Mouse (Mus musculus): ENCODE data around the gene Pus7. TPM values are rescaled to one million over a fixed set of nuclear protein-coding genes. Genes with fewer than 3 reads are reported as not detected.

Gene Pus7
- 34.8 and 35.4 TPM in 2 replicates for polyA plus RNA-seq (2016; fragmentation: Nextera tagmentation; extraction: Ambion mirVana)

- peak within 1 kb of the TSS; percentile 91 for H3K4me3 ChIP-seq
- H3K36me3 ChIP-seq: no peaks in the 10 kb centered on the region
- WGBS: under 1% methylated on average over 77 of the region's 86 CpGs
- peaks cover 13% of the 10 kb centered on the region for H3K4me1 ChIP-seq
- no peaks in the 10 kb centered on the region for H3K27me3 ChIP-seq
- no peaks in the 10 kb centered on the region for H3K9me3 ChIP-seq
- peak within 1 kb of the TSS; percentile 66 for H3K4me2 ChIP-seq (replicated peaks)
- peak within 1 kb of the TSS; percentile 76 for H3K9ac ChIP-seq
- peak; percentile 88 for ATAC-seq (ENCODE audit: insufficient number of reproducible peaks, insufficient read depth, low FRiP score, low TSS enrichment)
- peak within 1 kb of the TSS; percentile 46; the same call in 1 of the 2 replicates for H3K27ac ChIP-seq
These were observed at the start of gene Pus7 for GRCm38 (mm10) chr5:23782931-23783877. TSS of gene Pus7 (minus strand) at chr5:23783711.

DNA sequence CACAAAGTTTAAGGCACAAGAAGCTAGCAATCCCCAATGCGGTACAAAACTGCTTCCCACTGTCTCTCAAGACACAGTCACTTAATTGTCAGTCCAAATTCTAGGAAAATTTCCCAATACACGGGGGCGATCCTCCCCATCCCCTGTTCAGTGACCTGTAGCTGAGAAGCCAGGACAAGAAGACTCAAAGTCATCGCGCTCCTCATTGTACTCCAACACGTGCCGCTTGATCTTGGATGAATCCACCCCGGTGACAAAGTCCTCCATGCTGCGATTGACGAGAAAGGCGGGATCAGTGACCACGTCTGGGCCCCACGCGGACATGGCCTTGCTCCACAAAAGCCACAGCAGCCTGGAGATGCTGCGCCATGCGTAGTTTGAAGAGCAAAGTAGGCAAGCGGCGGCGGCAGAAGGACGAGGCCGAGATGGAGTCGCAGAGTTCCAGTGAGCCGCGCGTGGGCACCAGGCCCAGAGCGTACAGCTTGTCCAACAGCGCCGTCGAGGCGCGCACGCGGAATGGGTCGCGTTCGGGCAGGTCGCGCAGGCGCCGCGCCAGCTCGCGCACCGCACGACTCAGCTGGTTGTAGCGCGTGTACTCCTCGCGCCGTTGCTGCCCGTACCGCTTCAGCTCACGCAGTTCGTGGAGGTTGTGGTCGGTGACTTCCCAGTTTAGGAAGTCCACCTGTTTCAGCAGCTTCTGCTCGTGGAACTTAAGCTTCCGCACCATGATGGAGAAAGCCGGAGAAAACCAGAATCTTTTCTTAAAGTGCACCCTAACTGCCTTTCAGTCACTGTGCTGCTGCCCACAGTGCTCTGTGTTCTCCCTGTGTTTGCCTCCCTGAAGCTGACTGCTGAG is 47.6 kb upstream of the Pus7 start:
- Histone ChIP-seq H3K36me3 (no peaks in the 10 kb centered on the region), H3K4me1 (no peaks in the 10 kb centered on the region), H3K9ac (no peak overlapping the region), H3K4me3 (peak overlapping the region; percentile 16; the same call in 1 of the 2 replicates), H3K27me3 (peaks cover 22% of the 10 kb centered on the region), H3K4me2 (replicated peaks) (peak overlapping the region; percentile 29), H3K9me3 (no peaks in the 10 kb centered on the region), H3K27ac (no peak overlapping the region)
- 37% methylated on average over 58 of the region's 58 CpGs for WGBS
- no peak for ATAC-seq (ENCODE audit: insufficient number of reproducible peaks, insufficient read depth, low FRiP score, low TSS enrichment)

DNA sequence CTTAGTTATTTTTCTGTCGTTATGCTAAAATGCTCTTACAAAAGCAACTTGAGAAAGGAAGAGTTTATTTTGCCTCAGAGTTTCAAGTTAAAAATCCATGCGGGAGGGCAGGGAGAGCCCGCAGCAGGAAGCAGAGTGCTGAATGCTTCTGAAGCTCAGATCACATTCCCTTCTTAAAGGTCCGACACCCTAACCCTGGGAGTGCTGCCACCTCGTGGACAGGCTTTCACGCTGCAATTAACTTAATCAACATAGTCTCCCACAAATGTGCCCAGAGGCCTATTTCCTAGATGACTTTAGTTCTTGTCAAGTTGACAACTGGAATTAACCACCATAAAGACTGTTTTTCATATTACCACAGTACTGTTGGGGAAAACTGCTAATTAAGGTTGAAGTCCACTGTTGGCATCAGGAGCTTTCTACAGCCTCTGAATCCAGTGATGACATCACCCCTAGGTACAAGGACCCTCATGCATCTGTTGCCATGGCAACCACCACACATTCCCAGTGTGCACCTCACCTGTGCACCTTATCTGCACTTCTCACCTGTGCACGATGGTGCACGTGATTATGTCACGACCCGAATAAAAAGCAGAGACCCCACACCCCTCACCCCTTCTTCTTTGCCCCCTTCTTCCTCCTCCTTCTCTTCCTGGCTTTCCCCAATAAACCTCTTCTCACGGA is 43.0 kb upstream of the Pus7 start:
- H3K27ac ChIP-seq: no peak overlapping the region
- H3K4me3 ChIP-seq: no peak overlapping the region
- no peaks in the 10 kb centered on the region for H3K36me3 ChIP-seq
- H3K9ac ChIP-seq: no peak overlapping the region
- peaks cover 17% of the 10 kb centered on the region for H3K27me3 ChIP-seq
- H3K4me1 ChIP-seq: no peaks in the 10 kb centered on the region
- no peak for ATAC-seq (ENCODE audit: insufficient number of reproducible peaks, insufficient read depth, low FRiP score, low TSS enrichment)
- 35% methylated on average over 11 of the region's 11 CpGs for WGBS
- H3K9me3 ChIP-seq: no peaks in the 10 kb centered on the region
- H3K4me2 ChIP-seq (replicated peaks): no peak overlapping the region

DNA sequence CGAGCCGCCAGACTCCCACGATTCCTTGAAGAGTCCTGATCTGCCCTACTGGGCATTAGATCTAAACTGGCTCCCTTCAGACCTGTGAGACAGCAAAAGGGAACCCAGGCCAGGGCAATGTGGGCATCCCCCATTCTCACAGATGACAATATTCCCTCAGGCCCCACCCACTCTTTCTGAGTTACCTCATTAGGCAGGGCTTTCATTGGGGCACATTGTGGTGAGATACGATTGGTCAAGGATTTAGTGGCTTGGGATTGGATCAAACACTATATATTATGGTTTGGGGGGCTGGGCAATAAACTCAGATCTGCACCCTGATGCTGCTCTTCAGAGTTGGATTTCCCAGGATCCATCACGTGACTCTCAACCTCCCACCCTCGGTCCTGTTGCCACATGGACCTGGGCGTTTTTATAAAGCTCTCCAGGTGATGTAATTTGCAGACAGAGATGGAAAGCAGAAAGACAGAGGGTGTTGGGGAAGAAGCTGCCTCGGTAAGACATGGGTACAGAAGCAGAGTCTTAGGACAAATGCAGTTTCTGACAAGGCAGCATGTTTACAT is 40.7 kb upstream of the Pus7 start:
- H3K4me2 ChIP-seq (replicated peaks): no peak overlapping the region
- no peak for ATAC-seq (ENCODE audit: insufficient number of reproducible peaks, insufficient read depth, low FRiP score, low TSS enrichment)
- WGBS: 80% methylated on average over 8 of the region's 8 CpGs
- no peak overlapping the region for H3K9ac ChIP-seq
- H3K36me3 ChIP-seq: peaks cover 11% of the 10 kb centered on the region
- no peak overlapping the region for H3K27ac ChIP-seq
- H3K27me3 ChIP-seq: peaks cover 6% of the 10 kb centered on the region; the same call in 1 of the 2 replicates
- H3K4me1 ChIP-seq: no peaks in the 10 kb centered on the region
- no peaks in the 10 kb centered on the region for H3K9me3 ChIP-seq
- H3K4me3 ChIP-seq: no peak overlapping the region

- no peak for ATAC-seq (ENCODE audit: insufficient number of reproducible peaks, insufficient read depth, low FRiP score, low TSS enrichment)
- Histone ChIP-seq H3K9me3 (no peaks in the 10 kb centered on the region), H3K27ac (no peak overlapping the region), H3K4me1 (no peaks in the 10 kb centered on the region), H3K4me2 (replicated peaks) (no peak overlapping the region), H3K9ac (no peak overlapping the region), H3K4me3 (no peak overlapping the region), H3K27me3 (no peaks in the 10 kb centered on the region), H3K36me3 (peaks cover 23% of the 10 kb centered on the region)
- 77% methylated on average over 11 of the region's 11 CpGs for WGBS
These were observed 38.8 kb upstream of the Pus7 start for GRCm38 (mm10) chr5:23822306-23822705.

GRCm38 (mm10) chr5:23816681-23817080 is 33.2 kb upstream of the Pus7 start:
- H3K36me3 ChIP-seq: peaks cover 66% of the 10 kb centered on the region
- H3K4me3 ChIP-seq: no peak overlapping the region

DNA sequence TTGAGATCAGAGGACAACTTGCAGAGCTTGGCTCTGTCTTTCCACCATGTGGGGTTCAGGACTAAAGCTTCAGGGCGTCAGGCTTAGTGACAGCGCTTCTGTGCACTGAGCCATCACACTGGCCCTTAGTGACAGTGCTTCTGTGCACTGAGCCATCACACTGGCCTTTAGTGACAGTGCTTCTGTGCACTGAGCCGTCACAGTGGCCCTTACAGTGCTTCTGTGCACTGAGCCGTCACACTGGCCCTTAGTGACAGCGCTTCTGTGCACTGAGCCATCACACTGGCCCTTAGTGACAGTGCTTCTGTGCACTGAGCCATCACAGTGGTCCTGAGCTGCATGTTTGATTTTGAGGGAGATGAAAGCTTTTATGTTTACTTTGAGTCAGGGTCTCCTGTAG is 31.3 kb upstream of the Pus7 start:
- WGBS: 82% methylated on average over 5 of the region's 5 CpGs
- Histone ChIP-seq H3K9ac (no peak overlapping the region), H3K36me3 (peaks cover 74% of the 10 kb centered on the region), H3K4me1 (no peaks in the 10 kb centered on the region), H3K27ac (no peak overlapping the region), H3K4me2 (replicated peaks) (no peak overlapping the region), H3K27me3 (no peaks in the 10 kb centered on the region), H3K9me3 (no peaks in the 10 kb centered on the region), H3K4me3 (no peak overlapping the region)
- no peak for ATAC-seq (ENCODE audit: insufficient number of reproducible peaks, insufficient read depth, low FRiP score, low TSS enrichment)

More at GRCm38 (mm10) chr5:23816681-23817080, 33.2 kb upstream of the Pus7 start:
- ATAC-seq (ENCODE audit: insufficient number of reproducible peaks, insufficient read depth, low FRiP score, low TSS enrichment): no peak
- no peak overlapping the region for H3K27ac ChIP-seq
- no peaks in the 10 kb centered on the region for H3K9me3 ChIP-seq
- no peak overlapping the region for H3K4me2 ChIP-seq (replicated peaks)
- no peaks in the 10 kb centered on the region for H3K27me3 ChIP-seq
- WGBS: 92% methylated on average over 15 of the region's 15 CpGs
- no peak overlapping the region for H3K9ac ChIP-seq
- no peaks in the 10 kb centered on the region for H3K4me1 ChIP-seq

GRCm38 (mm10) chr5:23792726-23793125 is 9.2 kb upstream of the Pus7 start:
- no peak overlapping the region for H3K4me3 ChIP-seq
- H3K27me3 ChIP-seq: no peaks in the 10 kb centered on the region
- no peak overlapping the region for H3K9ac ChIP-seq
- no peaks in the 10 kb centered on the region for H3K9me3 ChIP-seq
- 94% methylated on average over 2 of the region's 2 CpGs for WGBS
- peaks cover 37% of the 10 kb centered on the region for H3K36me3 ChIP-seq
- no peak overlapping the region for H3K27ac ChIP-seq
- no peak overlapping the region for H3K4me2 ChIP-seq (replicated peaks)
- ATAC-seq (ENCODE audit: insufficient number of reproducible peaks, insufficient read depth, low FRiP score, low TSS enrichment): no peak
- peaks cover 5% of the 10 kb centered on the region; the same call in 1 of the 2 replicates for H3K4me1 ChIP-seq

- Histone ChIP-seq H3K9ac (no peak overlapping the region), H3K27me3 (no peaks in the 10 kb centered on the region), H3K4me1 (peaks cover 5% of the 10 kb centered on the region; the same call in 1 of the 2 replicates), H3K36me3 (peaks cover 14% of the 10 kb centered on the region), H3K9me3 (no peaks in the 10 kb centered on the region), H3K4me2 (replicated peaks) (no peak overlapping the region), H3K4me3 (no peak overlapping the region), H3K27ac (no peak overlapping the region)
- no peak for ATAC-seq (ENCODE audit: insufficient number of reproducible peaks, insufficient read depth, low FRiP score, low TSS enrichment)
- WGBS: 78% methylated on average over 4 of the region's 4 CpGs
These were observed 5.6 kb upstream of the Pus7 start for GRCm38 (mm10) chr5:23789078-23789612.

DNA sequence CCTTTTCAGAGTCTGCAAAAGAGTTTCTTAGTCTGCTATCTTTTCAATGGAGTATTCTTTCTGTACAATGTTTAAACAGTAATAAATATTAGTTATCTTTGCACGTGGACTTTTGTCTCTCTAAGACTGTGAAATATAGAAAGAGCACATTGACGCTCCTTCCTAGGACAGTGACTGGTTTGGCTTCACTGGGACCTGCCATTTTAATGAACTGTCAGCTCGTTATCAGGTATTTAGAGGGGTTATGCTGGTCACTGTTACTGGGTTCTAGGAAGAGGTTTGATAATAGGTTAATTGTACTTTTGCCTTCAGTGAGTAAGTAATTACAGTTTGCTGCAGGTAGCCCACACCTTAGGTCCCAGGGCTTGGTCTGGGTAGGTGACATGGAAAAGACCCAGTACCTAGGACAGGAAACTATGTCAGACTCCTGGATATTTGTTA is 4.9 kb upstream of the Pus7 start:
- Histone ChIP-seq H3K9ac (peak overlapping the region; percentile 90), H3K4me3 (peak overlapping the region; percentile 96), H3K27me3 (no peaks in the 10 kb centered on the region), H3K27ac (no peak overlapping the region), H3K4me1 (peaks cover 5% of the 10 kb centered on the region; the same call in 1 of the 2 replicates), H3K4me2 (replicated peaks) (peak overlapping the region; percentile 86), H3K36me3 (peaks cover 12% of the 10 kb centered on the region), H3K9me3 (no peaks in the 10 kb centered on the region)
- no peak for ATAC-seq (ENCODE audit: insufficient number of reproducible peaks, insufficient read depth, low FRiP score, low TSS enrichment)
- 48% methylated on average over 3 of the region's 3 CpGs for WGBS

Data from embryonic facial prominence, embryonic 12.5 days (tissue).